Mouse (Mus musculus) stomach, embryonic 16.5 days (tissue): ENCODE results near the gene Zfp14. TPM values are rescaled to one million over a fixed set of nuclear protein-coding genes. Genes with fewer than 3 reads are reported as not detected.

ENCODE experiments used
- ATAC-seq: fragments of 200-750 bp; cut with Nextera tagmentation; 2 replicates; pipeline ENCODE4 v1.8.0; 2017; ENCODE audit warnings: moderate number of reproducible peaks, moderate TSS enrichment; ENCODE audit not compliant: insufficient read depth, low FRiP score
- H3K27ac ChIP-seq: fragments of 300-500 bp; sonication (generic); 2 replicates; pipeline ENCODE4 v1.5.1; 2014; ENCODE audit warnings: low read length
- H3K27me3 ChIP-seq: fragments of 300-500 bp; sonication (generic); 2 replicates; pipeline ENCODE4 v1.6.1; 2014; ENCODE audit warnings: low read length, control low read depth, mixed read lengths; ENCODE audit not compliant: control insufficient read depth, insufficient read depth
- H3K36me3 ChIP-seq: fragments of 300-500 bp; sonication (generic); 2 replicates; pipeline ENCODE4 v1.6.1; 2014; ENCODE audit warnings: low read length; ENCODE audit not compliant: control insufficient read depth, insufficient read depth
- H3K4me1 ChIP-seq: fragments of 300-500 bp; sonication (generic); 2 replicates; pipeline ENCODE4 v1.6.1; 2014; ENCODE audit warnings: low read length, control low read depth, mixed read lengths; ENCODE audit not compliant: control insufficient read depth, insufficient read depth
- H3K4me2 ChIP-seq: fragments of 300-500 bp; sonication (generic); 2 replicates; pipeline ENCODE4 v1.6.1; 2014; ENCODE audit warnings: low read depth, low read length, mixed read lengths
- H3K4me3 ChIP-seq: fragments of 300-500 bp; sonication (generic); replicated peaks from 2 replicates; pipeline ENCODE4 v1.5.1; 2014; ENCODE audit warnings: mild to moderate bottlenecking, low read length
- H3K9ac ChIP-seq: fragments of 300-500 bp; sonication (generic); 2 replicates; pipeline ENCODE4 v1.6.1; 2014; ENCODE audit warnings: low read length
- H3K9me3 ChIP-seq: fragments of 300-500 bp; sonication (generic); replicated peaks from 2 replicates; pipeline ENCODE4 v1.6.1; 2016; ENCODE audit warnings: low read length, control low read depth; ENCODE audit not compliant: control insufficient read depth
- WGBS: fragments of 180-500 bp; shearing (Covaris S2); extraction: QIAGEN DNeasy Blood & Tissue Kit; methylation state at CpG from one replicate; pipeline ENCODE4 v1.1.7; 2014; 5-methylcytosine and 5-hydroxymethylcytosine counted together
- polyA plus RNA-seq: library from polyadenylated mRNA; unstranded; fragments of >200 nt; fragmentation: Nextera tagmentation; extraction: Ambion mirVana; gene quantifications from 2 replicates; pipeline ENCODE4 v1.2.1, GENCODE M21; 2015

Gene Zfp14
- polyA plus RNA-seq, 1 experiment from 2014 or later = 3.7 TPM

- H3K4me2 ChIP-seq = no peak overlapping the region
- 89% methylated on average over 12 of the region's 12 CpGs for WGBS
- H3K36me3 ChIP-seq = no peaks in the 10 kb centered on the region
- H3K27me3 ChIP-seq = no peaks in the 10 kb centered on the region
- no peak overlapping the region for H3K27ac ChIP-seq
- no peak for ATAC-seq
- no peak overlapping the region for H3K9ac ChIP-seq
- H3K9me3 ChIP-seq = no peaks in the 10 kb centered on the region
- no peaks in the 10 kb centered on the region for H3K4me1 ChIP-seq
- H3K4me3 ChIP-seq = no peak overlapping the region
Observed at GRCm38 (mm10) chr7:30034331-30034730, 16.8 kb downstream of the Zfp14 start.

- H3K36me3 ChIP-seq = no peaks in the 10 kb centered on the region
Observed at GRCm38 (mm10) chr7:30031379-30031778, 19.8 kb downstream of the Zfp14 start.

GRCm38 (mm10) chr7:30030677-30031076 is 20.5 kb downstream of the Zfp14 start:
- Histone ChIP-seq H3K36me3 (0 out of 2 replicates have a peak, but pooled peaks cover 3% of the 10 kb centered on the region), H3K27ac (no peak overlapping the region), H3K27me3 (no peaks in the 10 kb centered on the region), H3K4me2 (no peak overlapping the region), H3K9ac (no peak overlapping the region), H3K4me1 (no peaks in the 10 kb centered on the region), H3K4me3 (no peak overlapping the region), H3K9me3 (no peaks in the 10 kb centered on the region)
- no peak for ATAC-seq
- 31% methylated on average over 6 of the region's 6 CpGs for WGBS

More at GRCm38 (mm10) chr7:30031379-30031778, 19.8 kb downstream of the Zfp14 start:
- Histone ChIP-seq H3K4me3 (no peak overlapping the region), H3K4me1 (no peaks in the 10 kb centered on the region), H3K27me3 (no peaks in the 10 kb centered on the region), H3K9ac (no peak overlapping the region), H3K4me2 (no peak overlapping the region), H3K27ac (no peak overlapping the region), H3K9me3 (no peaks in the 10 kb centered on the region)
- ATAC-seq = no peak
- WGBS = 85% methylated on average over 3 of the region's 3 CpGs

- 0 out of 2 replicates have a peak, but pooled peaks cover 7% of the 10 kb centered on the region for H3K36me3 ChIP-seq
- 82% methylated on average over 3 of the region's 3 CpGs for WGBS
- no peak overlapping the region for H3K9ac ChIP-seq
- no peak overlapping the region for H3K4me2 ChIP-seq
- no peak for ATAC-seq
- H3K4me3 ChIP-seq = no peak overlapping the region
- no peaks in the 10 kb centered on the region for H3K9me3 ChIP-seq
- no peaks in the 10 kb centered on the region for H3K27me3 ChIP-seq
- no peaks in the 10 kb centered on the region for H3K4me1 ChIP-seq
- H3K27ac ChIP-seq = no peak overlapping the region
Observed at GRCm38 (mm10) chr7:30028572-30028971, 22.6 kb downstream of the Zfp14 start.

GRCm38 (mm10) chr7:30027331-30027730 is 23.8 kb downstream of the Zfp14 start:
- no peaks in the 10 kb centered on the region for H3K9me3 ChIP-seq

GRCm38 (mm10) chr7:30025358-30025757 is 25.8 kb downstream of the Zfp14 start:
- WGBS = 82% methylated on average over 5 of the region's 5 CpGs
- Histone ChIP-seq H3K9ac (no peak overlapping the region), H3K36me3 (peaks cover 22% of the 10 kb centered on the region), H3K27ac (no peak overlapping the region), H3K9me3 (no peaks in the 10 kb centered on the region), H3K27me3 (no peaks in the 10 kb centered on the region), H3K4me1 (no peaks in the 10 kb centered on the region), H3K4me3 (no peak overlapping the region), H3K4me2 (no peak overlapping the region)
- no peak for ATAC-seq

More at GRCm38 (mm10) chr7:30027331-30027730, 23.8 kb downstream of the Zfp14 start:
- Histone ChIP-seq H3K27me3 (no peaks in the 10 kb centered on the region), H3K9ac (no peak overlapping the region), H3K36me3 (peaks cover 19% of the 10 kb centered on the region), H3K4me1 (no peaks in the 10 kb centered on the region), H3K4me2 (no peak overlapping the region), H3K27ac (no peak overlapping the region), H3K4me3 (no peak overlapping the region)
- 67% methylated on average over 4 of the region's 4 CpGs for WGBS
- ATAC-seq = no peak

GRCm38 (mm10) chr7:30023800-30024199 is 27.4 kb downstream of the Zfp14 start:
- Histone ChIP-seq H3K36me3 (peaks cover 23% of the 10 kb centered on the region), H3K4me3 (no peak overlapping the region), H3K4me1 (no peaks in the 10 kb centered on the region), H3K27me3 (no peaks in the 10 kb centered on the region), H3K9ac (no peak overlapping the region), H3K9me3 (no peaks in the 10 kb centered on the region), H3K4me2 (no peak overlapping the region), H3K27ac (no peak overlapping the region)
- 75% methylated on average over 8 of the region's 8 CpGs for WGBS
- no peak for ATAC-seq

GRCm38 (mm10) chr7:30023324-30023723 is 27.9 kb downstream of the Zfp14 start:
- H3K36me3 ChIP-seq = peaks cover 27% of the 10 kb centered on the region

GRCm38 (mm10) chr7:30019543-30019942 is 31.6 kb downstream of the Zfp14 start:
- 92% methylated on average over 2 of the region's 2 CpGs for WGBS
- Histone ChIP-seq H3K27ac (no peak overlapping the region), H3K27me3 (no peaks in the 10 kb centered on the region), H3K36me3 (peaks cover 46% of the 10 kb centered on the region), H3K9ac (no peak overlapping the region), H3K4me2 (no peak overlapping the region), H3K9me3 (no peaks in the 10 kb centered on the region), H3K4me1 (no peaks in the 10 kb centered on the region), H3K4me3 (no peak overlapping the region)
- no peak for ATAC-seq

More at GRCm38 (mm10) chr7:30023324-30023723, 27.9 kb downstream of the Zfp14 start:
- Histone ChIP-seq H3K27me3 (no peaks in the 10 kb centered on the region), H3K4me3 (no peak overlapping the region), H3K9ac (no peak overlapping the region), H3K4me1 (no peaks in the 10 kb centered on the region), H3K4me2 (no peak overlapping the region), H3K9me3 (no peaks in the 10 kb centered on the region), H3K27ac (no peak overlapping the region)
- ATAC-seq = no peak
- 95% methylated on average over 9 of the region's 9 CpGs for whole genome bisulfite sequencing

GRCm38 (mm10) chr7:30017226-30017625 is 34.0 kb downstream of the Zfp14 start:
- H3K9ac ChIP-seq = no peak overlapping the region
- ATAC-seq = no peak
- no peaks in the 10 kb centered on the region for H3K9me3 ChIP-seq
- H3K4me3 ChIP-seq = no peak overlapping the region
- H3K4me1 ChIP-seq = no peaks in the 10 kb centered on the region
- 94% methylated on average over 6 of the region's 6 CpGs for WGBS
- no peaks in the 10 kb centered on the region for H3K27me3 ChIP-seq
- no peak overlapping the region for H3K27ac ChIP-seq
- H3K36me3 ChIP-seq = peaks cover 32% of the 10 kb centered on the region
- no peak overlapping the region for H3K4me2 ChIP-seq
